Mouse (Mus musculus): Measurements from ENCODE around the gene E4f1.

The E4f1 gene

GRCm38 (mm10) chr17:24416051-24416652, 54.0 kb downstream of the E4f1 start:
- no peak for DNase-seq (ENCODE audit: low read depth, low spot score)

GRCm38 (mm10) chr17:24415011-24415410, 55.1 kb downstream of the E4f1 start:
- no peak for DNase-seq (ENCODE audit: low read depth, low spot score)

- peak; percentile 99 for DNase-seq (ENCODE audit: low read depth, low spot score)
Observed at GRCm38 (mm10) chr17:24414230-24414976, 55.7 kb downstream of the E4f1 start, which contains the start of gene Rnps1. Rnps1 (plus strand) TSS chr17:24414565.

- DNase-seq (ENCODE audit: low read depth, low spot score): peak; percentile 65
Observed at GRCm38 (mm10) chr17:24413557-24414211, 56.4 kb downstream of the E4f1 start.

- no peak for DNase-seq (ENCODE audit: low read depth, low spot score)
Observed at GRCm38 (mm10) chr17:24407116-24407803, 62.9 kb downstream of the E4f1 start.

DNA sequence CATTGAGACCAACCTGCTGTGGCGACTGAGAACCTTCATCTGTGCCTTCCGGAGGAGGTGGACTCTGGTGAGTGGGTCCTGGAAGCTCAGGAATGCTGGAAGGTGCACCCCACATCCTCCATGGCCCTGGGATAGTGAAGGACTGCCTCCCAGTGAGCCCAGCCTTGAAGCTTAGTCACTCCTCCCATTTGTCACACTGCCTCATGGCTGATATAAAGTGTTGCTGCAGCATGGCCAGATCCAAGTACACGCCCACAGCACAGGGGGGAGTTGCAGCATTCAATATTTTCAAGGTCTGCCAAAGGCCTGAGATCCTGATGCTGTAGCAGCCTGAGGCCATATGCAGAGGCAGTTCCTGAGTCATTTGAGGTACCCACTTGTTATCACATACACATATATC, 67.7 kb downstream of the E4f1 start:
- DNase-seq (ENCODE audit: low read depth, low spot score): no peak

GRCm38 (mm10) chr17:24394456-24394855, 75.7 kb downstream of the E4f1 start:
- no peak for DNase-seq (ENCODE audit: low read depth, low spot score)
